Mouse (Mus musculus): Measurements from ENCODE around the gene Ly6g5c.

The Ly6g5c gene

DNA sequence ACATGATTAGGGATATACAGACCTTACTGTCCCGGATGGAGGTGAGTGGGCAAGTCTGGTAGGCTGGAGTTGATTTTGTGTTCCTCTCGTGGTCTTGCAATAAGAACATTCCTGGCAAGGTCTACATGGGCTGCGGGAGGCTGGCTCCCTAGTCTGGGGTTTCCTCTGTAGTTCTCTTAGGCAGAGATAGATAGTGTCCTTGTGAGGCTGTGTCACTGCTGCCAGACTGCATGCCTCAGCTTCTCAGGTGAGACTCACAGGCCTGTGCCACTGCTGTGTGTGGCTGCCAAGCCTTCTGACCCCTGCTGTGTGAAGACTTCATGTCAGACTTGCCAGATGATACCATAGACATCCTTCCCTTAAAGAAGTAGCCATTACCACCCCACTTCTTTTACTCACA, 31.2 kb downstream of the Ly6g5c start:
- no peak for DNase-seq (ENCODE audit: low read depth in 1 of 2, low spot score in 2 of 2)

DNA sequence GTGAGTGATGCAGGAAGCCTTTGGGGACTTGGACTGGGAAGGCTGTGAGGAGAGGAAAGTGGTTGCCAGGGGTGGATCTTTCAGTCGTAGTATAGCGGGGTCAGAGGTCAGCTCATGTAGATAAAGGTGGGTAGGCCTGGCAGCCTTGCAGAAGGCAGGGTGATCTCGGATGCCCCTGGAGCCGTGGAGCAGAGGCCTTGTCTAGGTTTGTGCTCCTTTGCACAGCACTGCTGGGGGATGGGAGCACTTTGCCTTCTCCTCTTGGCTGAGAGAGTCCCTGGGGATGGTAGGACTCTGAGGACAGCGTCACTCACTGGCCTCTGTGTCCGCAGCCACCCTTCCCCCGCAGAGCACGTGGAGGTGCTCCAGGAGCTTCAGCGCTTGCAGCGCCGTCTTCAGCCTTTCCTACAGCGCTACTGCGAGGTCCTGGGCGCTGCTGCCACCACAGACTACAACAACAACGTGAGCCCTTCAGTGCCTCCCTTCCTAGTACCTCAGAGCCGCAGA, 32.5 kb downstream of the Ly6g5c start:
- no peak for DNase-seq (ENCODE audit: low read depth in 1 of 2, low spot score in 2 of 2)

DNA sequence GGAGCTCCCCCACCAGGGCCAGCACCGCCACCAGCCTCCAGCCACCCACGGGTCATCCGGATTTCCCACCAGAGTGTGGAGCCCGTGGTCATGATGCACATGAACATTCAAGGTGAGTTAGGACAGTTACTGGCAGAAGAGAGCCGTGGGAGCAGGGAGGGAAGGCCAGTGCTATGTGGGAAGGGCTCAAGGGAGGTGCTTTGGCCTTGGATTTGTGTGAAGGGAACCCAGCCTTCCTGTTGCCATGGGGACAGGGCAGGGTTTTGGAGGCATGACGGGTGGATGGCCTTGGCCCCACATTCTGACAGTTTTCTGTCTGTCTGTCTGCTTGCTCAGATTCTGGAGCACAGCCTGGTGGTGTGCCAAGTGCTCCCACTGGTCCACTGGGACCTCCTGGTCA, 33.9 kb downstream of the Ly6g5c start:
- DNase-seq (ENCODE audit: low read depth in 1 of 2, low spot score in 2 of 2) = no peak

DNA sequence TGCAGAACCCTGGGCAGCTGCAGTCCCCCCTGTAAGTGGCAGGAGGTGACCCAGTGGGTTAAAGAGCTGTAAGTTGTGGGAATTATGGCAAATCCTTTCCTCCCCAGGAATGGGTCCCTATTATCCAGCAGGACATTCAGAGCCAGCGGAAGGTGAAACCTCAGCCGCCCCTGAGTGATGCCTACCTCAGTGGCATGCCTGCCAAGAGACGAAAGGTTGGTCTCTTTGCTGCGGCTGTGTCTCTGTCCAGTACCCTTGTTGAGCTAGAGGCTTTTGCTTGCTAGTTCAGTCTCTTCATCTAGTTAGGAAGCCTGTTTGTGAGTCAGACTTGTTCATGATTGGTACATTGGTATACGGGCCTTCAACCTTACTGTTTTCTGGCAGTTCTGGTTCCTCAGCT, 38.1 kb downstream of the Ly6g5c start:
- no peak for DNase-seq (ENCODE audit: low read depth in 1 of 2, low spot score in 2 of 2)

DNA sequence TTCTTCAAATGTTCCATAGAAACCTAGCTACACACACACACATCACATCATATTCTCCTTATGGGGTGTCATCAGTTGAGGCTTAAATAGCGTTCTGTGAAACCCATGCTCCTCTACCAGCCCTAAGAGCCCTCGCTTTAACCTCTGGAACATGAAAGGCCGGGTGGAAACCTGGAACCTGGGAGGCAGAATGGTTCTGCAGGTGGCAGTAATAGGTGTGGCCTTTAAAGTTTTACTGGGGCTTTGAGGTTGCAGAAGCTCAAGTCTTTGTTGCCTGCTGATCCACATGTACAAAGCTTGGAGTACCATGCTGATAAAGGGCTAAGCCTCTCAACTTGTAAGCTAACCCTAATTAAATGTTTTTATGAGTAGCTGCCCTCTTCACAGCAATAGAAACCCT, 39.3 kb downstream of the Ly6g5c start:
- DNase-seq (ENCODE audit: low read depth in 1 of 2, low spot score in 2 of 2) = no peak

DNA sequence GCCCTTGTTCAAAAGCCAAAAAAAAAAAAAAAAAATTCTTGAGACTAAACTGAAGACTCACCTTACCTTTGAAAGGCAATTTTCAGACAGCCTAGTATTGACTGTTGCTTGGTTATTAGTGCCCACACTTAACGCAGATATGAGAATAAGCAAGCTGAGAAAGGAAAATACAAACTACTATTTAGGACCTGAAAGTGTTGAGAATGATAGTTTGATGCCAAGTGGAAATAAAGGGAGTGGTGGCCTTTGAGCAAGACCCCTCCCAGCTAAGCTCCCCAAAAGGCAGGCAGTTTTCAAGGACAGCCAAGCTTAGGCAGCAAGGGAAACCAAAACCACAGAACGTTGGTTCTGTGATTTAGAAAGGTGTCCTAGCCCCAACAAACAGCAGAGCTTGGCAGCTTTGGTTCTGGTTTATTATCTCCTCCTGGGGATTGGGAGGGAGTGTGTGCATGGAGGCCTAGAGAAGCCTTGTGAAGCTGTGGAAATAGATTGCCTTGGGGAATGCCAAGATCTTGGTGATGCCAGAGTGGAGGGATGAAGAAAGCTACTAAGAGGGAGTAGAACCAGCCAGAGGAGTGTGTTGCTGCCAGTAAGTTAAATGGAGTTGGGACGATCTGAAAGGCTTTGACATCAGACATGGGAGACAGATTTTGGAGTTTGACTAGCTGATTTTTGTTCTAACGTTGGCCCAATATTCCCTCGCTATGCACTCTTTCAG, 40.0 kb downstream of the Ly6g5c start:
- DNase-seq (ENCODE audit: low read depth in 1 of 2, low spot score in 2 of 2) = no peak

DNA sequence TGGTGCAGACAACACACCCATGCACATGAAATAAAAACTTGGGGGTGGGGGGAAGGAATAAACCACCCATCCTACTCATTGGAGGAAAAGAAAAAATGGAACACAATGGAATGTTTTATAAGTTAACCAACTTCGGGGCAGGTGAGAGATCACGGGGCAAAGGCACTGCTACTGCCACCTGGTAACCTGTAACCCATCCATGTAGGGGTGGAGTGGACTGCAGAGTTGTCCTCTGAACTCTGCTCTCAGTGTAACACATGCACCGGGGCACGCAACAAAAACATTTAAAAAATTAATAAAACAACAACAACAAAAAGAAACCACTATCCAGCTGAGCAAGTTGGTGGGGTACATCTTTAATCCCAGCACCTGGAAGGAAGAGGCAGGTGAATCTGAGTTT, 44.0 kb downstream of the Ly6g5c start:
- no peak for DNase-seq (ENCODE audit: low read depth in 1 of 2, low spot score in 2 of 2)

DNA sequence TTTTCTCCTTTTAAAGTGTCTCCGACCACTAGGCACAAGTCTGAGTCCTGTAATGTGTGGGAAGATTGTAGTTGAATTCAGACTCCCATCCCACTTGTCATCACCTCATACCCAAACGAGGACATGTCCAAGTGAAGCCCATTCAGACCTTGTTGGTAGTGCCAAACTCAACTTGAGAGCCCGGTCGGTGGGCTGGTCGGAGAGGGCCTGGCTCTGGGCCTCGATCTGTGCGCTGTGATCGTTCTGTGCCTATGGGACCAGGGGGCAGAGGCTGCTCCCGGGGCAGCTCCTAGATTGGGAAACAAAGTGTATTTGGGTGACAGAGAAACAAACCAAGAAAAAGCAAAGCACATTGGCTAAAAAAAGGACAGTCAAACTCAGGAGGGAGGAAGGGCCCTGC, 45.0 kb downstream of the Ly6g5c start:
- no peak for DNase-seq (ENCODE audit: low read depth in 1 of 2, low spot score in 2 of 2)

DNA sequence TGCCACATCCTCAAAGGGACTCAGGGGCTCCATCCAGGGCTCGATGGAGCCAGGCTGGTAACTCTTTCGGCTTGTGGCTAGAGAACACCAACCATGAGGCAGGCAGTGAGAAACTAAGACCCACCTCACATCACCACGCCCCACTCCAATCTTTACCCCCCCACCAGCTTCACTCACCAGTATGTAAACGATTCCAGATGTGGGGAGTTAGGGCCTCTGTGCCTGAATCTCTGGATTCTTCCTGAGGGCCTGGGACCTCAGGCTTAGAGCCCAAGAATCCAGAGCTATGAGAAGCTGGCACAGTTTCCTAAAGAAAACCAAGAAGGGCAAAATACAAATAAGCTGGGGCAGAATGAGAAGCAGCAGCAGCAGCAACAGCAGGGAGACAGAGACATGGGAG, 45.9 kb downstream of the Ly6g5c start:
- no peak for DNase-seq (ENCODE audit: low read depth in 1 of 2, low spot score in 2 of 2)

DNA sequence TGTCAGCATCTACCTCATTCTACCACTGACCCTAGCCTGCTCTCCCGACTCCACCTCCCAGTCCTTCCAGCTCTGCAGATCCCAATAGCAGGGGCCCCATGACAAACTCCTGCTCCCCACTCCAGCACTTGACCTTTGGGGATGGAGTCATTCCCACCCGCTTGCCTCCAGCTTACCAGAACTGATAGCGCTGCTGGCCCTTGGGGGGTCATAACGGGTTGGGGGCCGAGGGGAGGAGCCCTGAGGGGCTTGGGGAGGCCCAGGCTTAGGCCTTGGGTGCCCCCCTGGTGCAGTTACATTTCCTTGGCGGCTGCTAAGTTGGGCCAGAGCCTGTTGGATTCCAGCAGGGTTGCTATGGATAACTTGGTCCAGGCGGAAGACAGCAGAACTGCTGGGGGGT, 46.5 kb downstream of the Ly6g5c start:
- DNase-seq (ENCODE audit: low read depth in 1 of 2, low spot score in 2 of 2) = no peak

DNA sequence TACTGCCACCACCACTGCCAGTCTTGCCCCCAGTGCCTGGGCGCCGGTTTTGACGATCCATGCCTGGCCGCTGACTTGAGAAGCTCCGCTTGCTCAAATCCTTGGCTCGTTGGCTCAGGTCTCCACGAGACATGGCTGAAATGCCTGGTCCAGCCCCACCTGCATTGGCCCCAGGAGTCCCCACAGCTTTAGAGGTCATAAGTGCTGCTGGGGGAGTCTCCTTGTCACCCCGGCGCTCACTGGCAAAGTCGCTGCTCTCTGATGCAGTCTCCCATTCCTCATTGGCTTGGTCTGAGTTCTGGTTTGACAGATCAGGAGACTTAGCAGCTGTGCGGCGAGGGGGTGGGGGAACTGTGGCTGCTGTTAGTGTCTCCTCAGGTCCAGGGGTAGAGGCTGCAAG, 47.4 kb downstream of the Ly6g5c start:
- no peak for DNase-seq (ENCODE audit: low read depth in 1 of 2, low spot score in 2 of 2)

DNA sequence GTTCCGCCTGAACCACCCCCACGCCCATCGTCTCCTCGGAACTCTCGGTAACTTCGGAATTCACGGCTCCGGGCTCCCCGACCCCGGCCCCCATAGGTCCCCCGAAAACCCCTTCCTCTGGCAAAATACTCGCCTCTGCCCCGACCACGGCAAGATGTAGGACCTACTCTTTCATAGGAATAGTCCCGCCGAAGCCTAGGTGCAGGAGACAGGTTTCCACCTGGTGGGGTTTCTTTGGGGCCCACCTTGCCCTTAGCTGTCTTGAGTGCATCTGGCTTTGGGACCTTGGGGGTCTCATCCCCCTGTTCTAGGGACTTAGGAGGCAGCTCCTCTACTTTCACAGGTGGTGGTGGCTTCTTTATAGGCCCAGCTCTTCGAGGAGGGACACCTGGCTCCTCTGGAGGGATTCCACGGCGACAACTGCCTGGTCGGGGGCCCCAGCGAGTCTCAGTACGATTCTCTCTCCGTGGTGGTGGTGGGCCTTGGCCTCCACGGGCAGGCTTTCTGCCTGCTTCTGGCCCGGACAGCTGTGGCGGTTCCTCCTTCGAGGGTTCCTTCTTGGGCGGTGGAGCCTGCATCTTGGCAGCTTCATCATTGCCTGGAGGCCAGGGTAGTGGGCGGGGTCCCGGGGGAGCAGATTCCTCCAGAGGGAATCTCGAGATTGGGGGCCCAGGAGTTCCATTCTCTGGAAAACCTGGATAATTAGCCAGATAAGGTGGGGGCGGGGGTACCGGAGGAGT, 48.6 kb downstream of the Ly6g5c start:
- no peak for DNase-seq (ENCODE audit: low read depth in 1 of 2, low spot score in 2 of 2)

DNA sequence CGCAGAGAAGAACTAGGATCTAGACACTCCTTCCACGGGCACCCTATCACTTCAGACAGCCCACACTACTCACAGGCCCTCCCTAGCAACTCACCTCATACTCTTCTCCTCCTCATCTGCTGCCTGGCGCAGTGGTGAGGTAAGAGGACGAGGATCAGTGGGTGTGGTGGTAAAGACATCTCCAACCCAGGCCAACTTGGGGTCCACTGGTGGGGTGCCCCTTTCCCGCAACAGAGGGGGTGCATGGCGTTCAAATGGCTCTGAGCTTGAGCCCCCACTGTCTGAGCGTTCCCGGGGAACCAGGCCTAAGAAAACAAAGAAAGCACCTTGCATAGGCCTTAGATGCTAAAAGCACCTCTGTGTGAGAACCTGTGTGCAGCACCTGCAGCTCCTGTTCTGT, 49.2 kb downstream of the Ly6g5c start:
- no peak for DNase-seq (ENCODE audit: low read depth in 1 of 2, low spot score in 2 of 2)

DNA sequence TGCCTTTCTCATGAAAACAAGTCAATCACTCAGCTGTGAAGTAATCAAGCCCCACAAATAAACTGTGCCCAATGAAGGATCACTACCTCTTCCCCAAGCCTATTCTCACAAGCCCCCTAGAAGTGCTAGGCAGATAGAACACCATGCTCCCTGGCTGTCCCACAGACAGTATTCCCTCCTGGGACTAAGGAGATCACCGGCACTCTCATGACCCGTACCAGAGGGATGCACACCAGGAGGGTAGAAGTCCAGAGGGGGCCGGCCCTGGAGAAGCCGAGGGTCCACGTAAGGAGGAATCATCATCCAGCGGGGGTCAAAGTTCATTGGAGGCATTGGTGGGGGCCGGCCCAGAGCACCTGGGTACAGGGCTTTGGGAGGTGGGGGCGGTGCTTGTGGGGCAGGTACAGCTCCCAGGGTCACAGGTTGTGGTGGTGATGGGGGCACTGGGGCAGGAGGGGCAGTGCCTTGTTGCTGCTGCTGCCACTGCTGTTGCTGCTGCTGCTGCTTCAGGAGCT, 49.6 kb downstream of the Ly6g5c start:
- no peak for DNase-seq (ENCODE audit: low read depth in 1 of 2, low spot score in 2 of 2)

DNA sequence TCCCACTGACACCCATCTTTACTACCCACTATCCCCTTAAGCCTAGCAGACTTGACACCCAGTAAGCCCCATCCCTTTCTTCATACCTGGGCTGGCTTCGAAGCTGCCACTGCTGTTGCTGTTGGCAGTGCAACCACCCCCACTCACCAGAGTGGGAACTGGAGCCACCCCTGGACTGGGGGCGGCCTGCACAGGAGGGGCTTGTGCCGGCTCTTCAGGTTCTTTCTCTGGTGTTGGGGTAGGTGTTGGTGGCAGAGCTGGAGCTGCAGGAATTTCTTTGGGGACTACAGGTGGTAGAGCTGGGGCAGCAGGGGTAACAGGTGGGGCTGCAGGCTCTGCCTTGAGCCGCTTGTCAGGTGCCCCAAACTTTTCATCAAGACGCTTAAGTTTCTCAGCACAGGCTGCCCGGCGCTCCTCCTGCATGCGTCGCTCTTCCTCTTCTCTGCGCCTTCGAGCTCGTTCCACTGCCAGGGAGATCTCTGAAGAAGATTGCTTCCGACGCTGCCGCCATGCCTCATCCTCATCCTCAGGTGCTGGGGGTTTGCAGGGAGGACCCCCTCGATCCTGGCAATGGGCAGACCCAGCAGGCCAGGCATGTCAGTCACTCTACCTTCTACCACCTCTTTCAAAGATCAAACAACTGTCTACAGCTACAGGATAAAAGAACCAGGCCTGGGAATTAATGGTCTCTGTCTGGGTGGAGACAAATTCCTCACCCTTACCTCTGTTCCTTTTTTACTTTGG, 50.9 kb downstream of the Ly6g5c start:
- no peak for DNase-seq (ENCODE audit: low read depth in 1 of 2, low spot score in 2 of 2)

DNA sequence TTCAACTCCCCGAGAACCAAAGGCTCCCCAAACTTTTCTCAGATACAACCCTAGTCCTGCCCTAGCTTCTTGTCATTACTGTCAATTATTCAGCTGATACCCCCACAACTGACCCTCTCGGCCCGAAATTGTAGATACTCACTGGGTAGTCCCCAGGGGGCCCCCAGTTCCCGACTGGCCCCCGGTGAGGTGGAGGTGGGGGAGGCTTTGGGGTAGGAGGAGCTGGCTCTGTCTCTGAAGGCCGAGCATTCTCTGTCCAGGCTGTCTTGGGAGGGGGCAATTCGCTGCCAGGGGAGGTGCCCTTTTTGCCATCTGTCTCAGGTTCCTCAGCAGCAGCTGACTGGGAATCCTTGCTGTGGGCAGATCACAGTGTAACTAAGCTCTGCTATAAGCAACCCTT, 51.6 kb downstream of the Ly6g5c start:
- DNase-seq (ENCODE audit: low read depth in 1 of 2, low spot score in 2 of 2) = no peak

DNA sequence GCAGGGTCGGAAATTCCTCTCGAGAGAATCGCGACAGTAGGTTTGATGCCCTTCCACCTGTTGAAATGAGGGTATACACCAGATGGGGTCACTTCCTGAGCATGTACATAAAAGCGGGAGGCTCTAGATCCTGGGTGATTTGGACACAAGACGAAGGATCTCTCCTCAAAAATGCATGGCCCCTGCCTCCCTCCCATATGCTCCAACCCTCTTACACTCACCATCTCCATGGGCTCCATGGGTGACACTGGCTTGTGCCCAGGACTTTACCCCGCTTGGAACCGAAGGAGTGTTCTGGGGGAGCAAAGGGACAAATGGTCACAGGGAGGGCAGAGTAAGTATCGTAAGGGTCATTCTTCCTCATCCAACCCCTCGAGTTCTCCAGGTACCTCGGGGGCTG, 53.3 kb downstream of the Ly6g5c start:
- DNase-seq (ENCODE audit: low read depth in 1 of 2, low spot score in 2 of 2) = no peak

Measured in monocyte, adult 2 months (primary cell).